Mouse (Mus musculus) common myeloid progenitor, adult 5-6 weeks (primary cell): ENCODE measurements around the gene Znhit3. TPM values are rescaled to one million over a fixed set of nuclear protein-coding genes. Genes with fewer than 3 reads are reported as not detected.

ENCODE experiments used
- ATAC-seq: replicated peaks from 2 replicates; pipeline ENCODE4 v1.8.0; 2016; ENCODE audit warnings: low read depth, mild to moderate bottlenecking, moderate TSS enrichment, inconsistent platforms; ENCODE audit not compliant: poor library complexity, severe bottlenecking
- total RNA-seq: library from RNA; stranded (forward); fragments of 200-1000, 187-1606 nt; gene quantifications from 2 replicates; pipeline ENCODE4 v1.2.3, GENCODE M21; 2017

Znhit3 gene
- 36.0 and 42.0 TPM in 2 replicates for total RNA-seq

DNA sequence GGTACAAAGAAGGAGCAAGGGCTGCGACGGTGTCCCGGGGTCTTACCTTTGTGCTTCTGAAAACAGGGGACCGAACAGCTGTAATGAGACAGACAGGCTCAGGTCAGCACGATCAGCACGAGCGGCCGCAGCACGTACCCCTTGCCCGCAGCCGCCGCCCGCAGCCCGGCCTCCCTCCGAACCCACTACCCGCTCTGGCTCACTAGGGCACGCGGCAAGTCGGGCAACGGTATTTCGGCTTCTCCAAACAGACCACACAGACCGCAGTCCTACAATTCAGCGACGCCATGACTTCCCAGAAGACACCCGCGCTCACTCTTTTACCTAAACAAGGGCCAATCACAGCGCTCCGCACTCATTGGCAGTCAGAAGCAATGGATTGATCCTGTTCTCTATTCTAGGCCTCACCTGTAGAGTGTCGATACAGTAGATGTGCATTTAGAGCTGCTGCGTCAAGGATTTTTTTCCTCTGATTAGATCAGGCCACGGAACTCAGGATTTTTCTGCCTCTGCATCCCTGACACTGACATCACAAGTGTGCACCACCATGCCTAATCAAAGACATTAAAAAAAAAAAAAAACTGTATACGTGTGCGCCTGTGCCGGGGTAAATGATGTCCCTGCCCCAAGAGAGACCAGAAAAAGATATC, at the start of gene Znhit3:
Gene Znhit3, minus strand, starts transcription at position 314 of the 650 bp plus-strand sequence.
- ATAC-seq, result peak; percentile 95

DNA sequence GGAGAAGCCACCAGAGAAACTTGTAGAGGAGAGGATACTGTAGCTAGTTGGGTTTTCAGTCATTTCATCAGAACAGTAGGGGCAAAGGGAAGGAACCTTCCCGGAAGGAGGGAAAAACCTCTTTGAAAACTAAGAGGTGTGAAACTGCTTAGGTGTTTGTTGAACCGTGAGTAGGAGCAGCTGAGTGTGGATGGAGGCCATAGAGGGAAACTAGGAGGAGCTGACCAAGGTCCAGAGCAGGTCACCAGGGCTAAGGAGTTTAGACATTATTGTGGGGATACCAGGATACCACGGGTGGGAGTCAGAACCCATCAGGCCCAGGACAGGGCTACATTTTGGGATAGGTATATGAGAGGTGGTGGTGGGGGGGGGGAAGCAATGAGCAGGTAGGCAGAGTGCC, 47.4 kb upstream of the Znhit3 start:
- no peak for ATAC-seq

DNA sequence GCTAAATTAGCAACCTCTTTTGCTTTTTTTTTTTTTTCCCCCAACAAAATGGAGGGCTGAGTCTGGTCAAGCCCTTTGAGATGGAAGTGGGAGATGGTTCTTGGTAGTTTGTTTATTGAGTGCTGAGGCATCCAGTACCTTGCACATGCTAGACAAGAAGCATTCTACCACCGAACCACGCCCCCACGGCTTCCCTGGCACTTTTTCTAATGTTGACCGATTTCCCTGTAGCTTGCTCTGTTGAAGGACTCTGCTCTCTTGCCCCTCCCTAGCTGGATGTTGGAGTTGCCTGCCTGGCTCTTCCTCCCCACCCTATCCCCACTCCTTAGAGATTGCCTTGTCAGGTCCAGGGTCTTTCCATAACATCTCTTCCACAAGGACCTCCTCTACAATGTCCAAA, 46.4 kb upstream of the Znhit3 start:
- ATAC-seq, result no peak

- no peak for ATAC-seq
Measured at GRCm38 (mm10) chr11:84961571-84961970, 45.4 kb upstream of the Znhit3 start.

GRCm38 (mm10) chr11:84960780-84961179, 44.6 kb upstream of the Znhit3 start:
- ATAC-seq, result no peak

DNA sequence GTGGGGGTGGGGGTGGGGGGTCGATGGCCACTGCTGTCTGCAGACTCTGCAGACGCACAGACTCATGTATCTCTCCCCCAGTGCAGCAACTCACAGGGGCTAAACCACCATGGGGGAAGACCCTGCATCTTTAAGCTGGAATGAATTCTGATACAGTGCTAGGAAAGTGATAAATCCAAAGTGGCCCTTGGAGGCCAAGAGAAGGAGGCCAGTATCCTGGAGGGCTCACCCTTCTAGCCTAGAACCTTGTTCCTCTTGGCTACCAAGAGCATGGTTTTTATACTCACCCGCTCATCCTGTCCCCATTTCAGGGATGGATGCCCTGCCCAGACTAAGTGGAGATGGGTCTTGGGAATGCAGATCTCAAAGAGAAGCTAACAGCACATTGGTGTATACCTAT, 44.1 kb upstream of the Znhit3 start:
- no peak for ATAC-seq

- ATAC-seq, result no peak
Measured at GRCm38 (mm10) chr11:84959701-84960181, 43.6 kb upstream of the Znhit3 start.

DNA sequence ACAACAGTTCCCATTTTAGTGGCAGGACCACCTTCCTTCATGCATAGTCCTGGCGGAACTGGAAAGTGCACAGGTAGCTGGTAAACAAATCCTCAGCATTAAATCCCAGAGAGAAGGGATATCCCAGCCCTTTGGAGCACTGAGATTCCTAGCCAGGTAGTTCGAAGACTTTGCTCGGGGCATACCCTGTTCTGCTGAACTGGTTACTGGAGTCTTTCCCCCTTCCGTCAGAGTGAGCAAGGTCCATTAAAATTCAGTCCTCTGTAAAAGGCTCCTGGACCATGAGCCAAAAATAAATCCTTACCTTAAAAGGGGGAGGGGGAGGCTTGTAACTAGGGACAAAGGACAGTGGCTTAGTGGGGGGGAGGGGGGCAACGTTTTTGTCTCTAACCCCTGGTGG, 43.0 kb upstream of the Znhit3 start:
- no peak for ATAC-seq

GRCm38 (mm10) chr11:84958271-84958630, 42.1 kb upstream of the Znhit3 start:
- ATAC-seq, result no peak

- ATAC-seq, result no peak
Measured at GRCm38 (mm10) chr11:84957591-84958270, 41.6 kb upstream of the Znhit3 start, which contains the start of gene Car4. TSS of gene Car4 (plus strand) at chr11:84957786.

DNA sequence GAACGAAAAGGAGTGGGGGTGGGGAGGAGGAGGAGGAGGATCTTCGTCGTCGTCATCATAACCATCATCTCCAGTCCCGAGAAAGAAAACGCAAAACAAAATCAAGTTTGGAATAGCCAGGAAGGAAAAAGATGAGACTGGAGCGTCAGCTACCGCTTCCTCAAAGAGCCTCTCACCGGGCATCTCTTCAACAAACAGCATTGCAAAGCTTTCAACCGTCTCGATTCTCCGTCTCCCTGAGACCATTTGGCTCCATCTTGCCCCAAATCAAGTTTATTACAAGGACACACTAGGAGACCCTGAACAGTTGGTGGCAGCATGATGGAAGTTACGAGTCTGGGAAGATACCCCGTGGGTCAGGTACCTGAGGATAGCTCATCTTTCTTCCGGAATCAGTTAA, 41.0 kb upstream of the Znhit3 start:
- no peak for ATAC-seq

- ATAC-seq, result no peak
Measured at GRCm38 (mm10) chr11:84956400-84956799, 40.2 kb upstream of the Znhit3 start.

GRCm38 (mm10) chr11:84952611-84953010, 36.4 kb upstream of the Znhit3 start:
- no peak for ATAC-seq

DNA sequence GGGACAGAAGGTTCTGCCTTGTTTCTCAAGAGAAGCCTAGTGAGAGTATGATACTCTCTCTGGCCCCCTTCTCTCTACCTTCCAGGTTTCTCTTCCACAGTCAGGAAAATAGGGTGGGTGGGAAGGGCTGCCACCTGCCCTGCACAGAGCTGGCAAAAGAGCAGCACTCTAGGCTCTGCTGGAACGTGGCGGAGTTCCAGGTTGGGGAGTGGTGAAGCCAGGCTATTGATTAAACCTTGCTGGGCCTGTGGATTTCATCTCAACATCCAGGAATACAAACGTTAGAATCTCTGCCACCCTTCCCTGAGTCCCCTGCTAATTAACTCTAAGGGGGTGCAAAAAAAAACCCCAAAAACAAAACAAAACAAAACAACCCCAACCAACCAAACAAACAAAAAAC, 32.4 kb upstream of the Znhit3 start:
- no peak for ATAC-seq

- ATAC-seq, result no peak
Measured at GRCm38 (mm10) chr11:84948114-84948513, 31.9 kb upstream of the Znhit3 start.

DNA sequence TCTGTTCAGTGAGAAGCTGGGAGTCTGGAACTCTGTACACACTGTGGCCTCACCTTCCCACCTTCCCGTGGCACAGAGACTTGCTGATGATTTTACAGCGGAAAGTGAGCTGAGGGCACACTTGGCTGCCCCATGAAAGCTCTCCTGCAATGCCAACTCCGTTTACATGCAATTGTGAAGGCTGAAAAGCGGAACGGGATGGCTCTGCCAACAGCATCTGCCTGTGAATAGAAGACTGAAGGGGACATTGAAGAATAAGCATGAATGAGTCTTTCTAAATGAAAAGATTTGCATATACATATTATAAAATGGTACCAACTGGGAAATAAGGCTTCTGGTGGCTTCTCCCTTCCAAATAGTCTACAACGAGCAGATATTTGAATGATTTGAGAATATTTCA, 31.0 kb upstream of the Znhit3 start:
- no peak for ATAC-seq

DNA sequence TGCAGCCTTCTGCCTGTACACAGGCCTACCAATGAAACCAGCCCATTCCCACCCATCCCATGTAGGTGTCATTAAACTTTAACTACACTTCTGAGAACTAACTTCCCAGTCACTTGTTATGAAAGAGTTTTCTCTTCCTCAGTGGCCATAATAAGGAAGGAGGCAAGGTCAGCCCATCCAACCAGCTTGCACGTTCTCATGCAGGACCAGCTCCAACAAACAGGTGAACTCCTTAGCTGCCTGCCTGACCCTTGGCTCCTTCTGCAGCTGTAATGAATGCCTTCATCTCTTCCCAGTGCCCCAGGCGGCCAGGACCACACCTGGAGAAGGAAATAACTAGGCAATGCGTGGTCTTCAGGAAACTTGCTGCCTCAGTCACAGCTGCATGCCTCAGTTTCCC, 29.7 kb upstream of the Znhit3 start:
- ATAC-seq, result no peak

DNA sequence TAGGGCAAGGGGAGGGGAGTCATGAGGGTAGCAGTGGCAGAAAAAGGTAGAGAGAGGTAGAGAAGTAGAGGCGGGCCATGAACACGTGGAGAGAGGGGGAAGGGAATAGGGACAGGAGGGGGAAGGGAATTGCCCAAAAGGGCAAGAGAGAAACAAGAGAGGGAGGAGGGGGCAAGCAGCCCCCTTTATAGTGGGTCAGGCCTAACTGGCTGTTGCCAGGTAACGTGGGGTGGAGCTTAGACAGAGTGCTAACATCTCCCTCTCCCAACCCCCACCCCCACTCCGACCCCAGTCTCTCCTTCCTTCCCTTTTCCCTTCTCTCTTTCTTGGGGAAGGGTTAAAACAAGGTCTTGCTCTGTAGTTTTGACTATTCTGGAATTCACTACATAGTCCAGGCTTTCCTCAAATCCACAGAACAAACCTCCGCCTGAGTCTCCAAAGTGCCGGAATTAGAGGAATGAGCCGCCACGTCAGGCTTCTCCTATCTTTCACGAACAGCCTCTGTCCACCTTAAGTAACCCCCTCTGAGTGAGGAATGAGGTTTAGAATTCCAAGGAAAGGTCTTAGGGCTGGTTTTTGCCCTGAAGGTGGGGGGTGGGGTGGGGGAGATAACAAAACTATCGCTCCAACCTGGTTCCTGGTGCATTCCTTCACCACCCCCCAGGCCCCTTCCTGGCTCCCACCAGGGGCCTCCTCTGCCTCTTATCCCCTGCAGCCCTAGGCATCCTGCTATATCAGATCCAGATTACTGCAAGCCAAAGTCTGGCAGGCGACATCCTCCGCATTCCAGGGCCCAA, 28.7 kb upstream of the Znhit3 start:
- no peak for ATAC-seq

GRCm38 (mm10) chr11:84943948-84944347, 27.8 kb upstream of the Znhit3 start:
- peak; percentile 87 for ATAC-seq

DNA sequence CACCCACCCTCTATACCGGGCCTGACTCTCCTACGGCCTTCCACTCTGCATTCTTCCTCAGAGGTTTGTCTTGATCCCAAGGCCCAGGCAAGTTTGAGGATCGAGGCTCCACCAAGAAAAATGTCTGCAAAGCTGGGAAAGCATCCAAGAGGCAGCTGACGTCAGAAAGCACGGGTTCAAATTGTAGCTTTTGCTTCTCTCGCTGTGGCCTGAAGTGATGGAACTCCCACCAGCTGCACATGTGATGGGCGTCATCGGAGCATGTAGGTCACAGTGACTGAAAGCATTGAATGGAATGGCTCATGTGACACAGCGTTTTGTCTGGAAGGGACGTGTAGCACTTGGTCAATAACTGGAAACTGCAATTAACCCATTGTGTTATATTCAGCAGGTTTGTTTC, 24.0 kb upstream of the Znhit3 start:
- ATAC-seq, result no peak

GRCm38 (mm10) chr11:84939508-84940053, 23.4 kb upstream of the Znhit3 start:
- no peak for ATAC-seq
